Mouse (Mus musculus) ES-E14 (cell line): ENCODE data around the gene Parvg. TPM values are rescaled to one million over a fixed set of nuclear protein-coding genes. Genes with fewer than 3 reads are reported as not detected.

Source experiments
- DNase-seq: peaks from one replicate; pipeline ENCODE4 v3.0.0-alpha.2; 2013; ENCODE audit warnings: low read depth, low spot score
- H3K27ac ChIP-seq: 2 replicates; pipeline ENCODE4 v1.5.1; 2012; ENCODE audit warnings: low read depth, mild to moderate bottlenecking, low read length, moderate library complexity, mixed read lengths; ENCODE audit not compliant: poor library complexity, insufficient read depth, severe bottlenecking
- H3K36me3 ChIP-seq: 2 replicates; pipeline ENCODE4 v1.6.1; 2012; ENCODE audit warnings: mild to moderate bottlenecking, low read length, moderate library complexity, mixed read lengths; ENCODE audit not compliant: control insufficient read depth, poor library complexity, insufficient read depth, severe bottlenecking
- H3K4me1 ChIP-seq, 2 experiments: fragments of 150-350 bp in 1 of 2; sonication (generic) in 1 of 2; 2 replicates each; pipeline ENCODE4 v1.6.1; 2012; ENCODE audit warnings: low read length in 2 of 2, mild to moderate bottlenecking in 1 of 2, mixed read lengths in 1 of 2; ENCODE audit not compliant: control insufficient read depth in 2 of 2, insufficient read depth in 2 of 2, poor library complexity in 1 of 2
- H3K4me3 ChIP-seq, 2 experiments: fragments of 150-350 bp in 1 of 2; sonication (generic) in 1 of 2; 2 replicates each; pipeline ENCODE4 v1.5.1; 2012; ENCODE audit warnings: low read length in 2 of 2, low read depth in 1 of 2, mild to moderate bottlenecking in 1 of 2, mixed read lengths in 1 of 2; ENCODE audit not compliant: insufficient read depth in 1 of 2, poor library complexity in 1 of 2, severe bottlenecking in 1 of 2
- H3K9ac ChIP-seq: 2 replicates; pipeline ENCODE4 v1.6.1; 2012; ENCODE audit warnings: low read depth, mild to moderate bottlenecking, low read length, mixed read lengths; ENCODE audit not compliant: poor library complexity, insufficient read depth, severe bottlenecking
- H3K9me3 ChIP-seq: fragments of 150-350 bp; sonication (generic); 2 replicates; pipeline ENCODE4 v1.6.1; 2012; ENCODE audit warnings: low read depth, mild to moderate bottlenecking, low read length; ENCODE audit not compliant: control insufficient read depth, insufficient read depth
- CHD2 ChIP-seq: IDR thresholded peaks from 2 replicates; pipeline ENCODE4 v1.6.1; 2014; ENCODE audit warnings: mild to moderate bottlenecking, low read depth, low read length, inconsistent platforms
- HCFC1 ChIP-seq: IDR thresholded peaks from 2 replicates; pipeline ENCODE4 v1.6.1; 2012; ENCODE audit warnings: low read length, inconsistent platforms, borderline replicate concordance; ENCODE audit not compliant: insufficient read depth
- MAFK ChIP-seq: IDR thresholded peaks from 2 replicates; pipeline ENCODE4 v1.6.1; 2014; ENCODE audit warnings: mild to moderate bottlenecking, low read depth, low read length, inconsistent platforms; ENCODE audit not compliant: insufficient read depth
- ZC3H11A ChIP-seq: IDR thresholded peaks from 2 replicates; pipeline ENCODE4 v1.6.1; 2012; ENCODE audit warnings: low read depth, mild to moderate bottlenecking, inconsistent platforms, low read length, borderline replicate concordance
- ZNF384 ChIP-seq: IDR thresholded peaks from 2 replicates; pipeline ENCODE4 v1.6.1; 2012; ENCODE audit warnings: low read depth, low read length, inconsistent platforms
- in situ Hi-C, 2 experiments: fragments of 600-800 bp; cut with MboI; formaldehyde crosslinking; loops; one replicate each; pipeline ENCODE4 v1.15.1; 2025; ENCODE audit warnings: low sequenced_read_pairs in 2 of 2, inconsistent platforms in 1 of 2; ENCODE audit not compliant: unreplicated experiment in 2 of 2
- total RNA-seq: library from RNA; depleted of rRNA; stranded (reverse); fragments of 300-350 nt; gene quantifications from 2 replicates; pipeline ENCODE4 v1.2.3, GENCODE M21; 2012

Gene Parvg
- total RNA-seq, 1 experiment: 1.3 TPM

- TF ChIP-seq ZNF384 (no peak), HCFC1 (no peak), ZC3H11A (no peak), MAFK (no peak), CHD2 (no peak)
- Histone ChIP-seq H3K4me3 (no peak overlapping the region), H3K4me1 (0 out of 4 replicates have a peak, but pooled peaks cover 0 to 2% of the 10 kb centered on the region in 2 experiments), H3K36me3 (no peaks in the 10 kb centered on the region), H3K27ac (no peak overlapping the region), H3K9me3 (no peaks in the 10 kb centered on the region), H3K9ac (no peak overlapping the region)
- DNase-seq: no peak
- in situ Hi-C loops: no loop called here
These were observed 54.9 kb downstream of the Parvg start for GRCm38 (mm10) chr15:84378734-84379133.

- in situ Hi-C loops: no loop called here
These were observed 56.4 kb downstream of the Parvg start for GRCm38 (mm10) chr15:84380181-84380580.

DNA sequence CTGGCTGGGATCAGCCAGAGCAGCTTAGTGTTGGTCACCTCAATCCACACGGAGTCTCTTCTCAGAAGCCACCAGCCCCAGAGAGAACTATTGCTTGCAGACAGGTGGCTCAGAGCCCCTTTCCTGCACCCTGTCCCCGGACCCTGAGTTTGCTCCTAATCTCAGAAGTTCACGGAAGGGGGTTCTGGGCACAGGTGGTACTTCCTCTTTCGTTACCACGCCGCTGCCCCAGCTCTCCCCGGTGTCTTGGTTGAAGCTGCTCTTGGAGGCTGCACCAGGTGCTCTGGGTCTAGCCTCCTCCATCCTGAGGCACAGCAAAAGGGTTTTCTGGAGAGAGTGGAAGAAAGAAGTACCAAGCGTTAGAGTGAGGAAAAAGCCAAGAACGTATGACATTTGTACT, 60.2 kb downstream of the Parvg start:
- Histone ChIP-seq H3K27ac (no peak overlapping the region), H3K4me3 (no peak overlapping the region), H3K9ac (no peak overlapping the region), H3K9me3 (no peaks in the 10 kb centered on the region), H3K36me3 (no peaks in the 10 kb centered on the region), H3K4me1 (0 out of 4 replicates have a peak, but pooled peaks cover 0 to 2% of the 10 kb centered on the region in 2 experiments)
- TF ChIP-seq MAFK (no peak), CHD2 (no peak), ZC3H11A (no peak), HCFC1 (no peak), ZNF384 (no peak)
- in situ Hi-C loops: no loop called here
- DNase-seq: no peak

More at GRCm38 (mm10) chr15:84380181-84380580, 56.4 kb downstream of the Parvg start:
- H3K9me3 ChIP-seq: no peaks in the 10 kb centered on the region
- 0 out of 4 replicates have a peak, but pooled peaks cover 0 to 2% of the 10 kb centered on the region in 2 experiments for H3K4me1 ChIP-seq
- no peak for DNase-seq
- no peak for TF ChIP-seq HCFC1
- TF ChIP-seq MAFK: no peak
- no peak overlapping the region for H3K27ac ChIP-seq
- no peaks in the 10 kb centered on the region for H3K36me3 ChIP-seq
- H3K9ac ChIP-seq: no peak overlapping the region
- H3K4me3 ChIP-seq: no peak overlapping the region

DNA sequence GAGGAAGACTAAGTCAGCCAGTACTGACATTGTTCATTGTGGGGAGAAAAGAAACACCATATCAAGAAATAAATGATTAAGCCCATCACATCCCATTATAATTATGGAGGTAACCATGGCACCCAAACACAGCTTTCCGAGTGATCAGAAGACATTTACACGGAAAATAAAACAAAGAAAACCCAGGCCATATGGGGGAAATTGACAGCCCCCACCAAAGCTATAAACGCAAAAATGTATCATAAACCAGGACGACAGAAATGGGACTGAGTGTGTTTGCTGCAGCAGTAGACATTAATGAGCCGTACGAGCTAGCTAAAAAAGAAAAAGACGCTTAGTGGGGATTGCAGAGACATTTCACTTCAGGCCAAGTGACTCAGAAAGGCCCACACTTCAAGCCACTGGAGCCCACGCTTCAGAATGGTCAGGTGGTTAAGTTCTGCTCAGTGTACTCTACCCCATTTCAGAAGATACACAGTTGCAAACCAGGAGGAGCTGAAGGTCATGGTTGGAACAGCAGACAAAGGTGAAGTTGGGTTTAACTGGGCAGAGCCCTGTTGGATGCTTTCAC, 62.3 kb downstream of the Parvg start:
- Histone ChIP-seq H3K36me3 (no peaks in the 10 kb centered on the region), H3K9ac (no peak overlapping the region), H3K9me3 (no peaks in the 10 kb centered on the region), H3K4me1 (0 out of 4 replicates have a peak, but pooled peaks cover 0 to 3% of the 10 kb centered on the region in 2 experiments), H3K27ac (no peak overlapping the region), H3K4me3 (no peak overlapping the region)
- no peak for DNase-seq
- in situ Hi-C loops: no loop called here
- TF ChIP-seq HCFC1: no peak
- TF ChIP-seq ZNF384: no peak
- no peak for TF ChIP-seq MAFK
- TF ChIP-seq CHD2: no peak
- no peak for TF ChIP-seq ZC3H11A

GRCm38 (mm10) chr15:84388698-84389131, 64.9 kb downstream of the Parvg start:
- no peak overlapping the region for H3K9ac ChIP-seq
- H3K9me3 ChIP-seq: no peaks in the 10 kb centered on the region
- peaks cover 0 to 6% of the 10 kb centered on the region in 2 experiments; a peak in 1 of 4 replicates for H3K4me1 ChIP-seq
- H3K36me3 ChIP-seq: no peaks in the 10 kb centered on the region
- no peak overlapping the region for H3K27ac ChIP-seq
- no peak for DNase-seq
- no peak overlapping the region for H3K4me3 ChIP-seq
- in situ Hi-C loops: no loop called here
- TF ChIP-seq ZC3H11A (no peak), MAFK (no peak), CHD2 (no peak), ZNF384 (no peak), HCFC1 (no peak)
